Mouse (Mus musculus): Measurements from ENCODE around the gene Cd247. TPM values are rescaled to one million over a fixed set of nuclear protein-coding genes. Genes with fewer than 3 reads are reported as not detected.

Gene Cd247
- polyA plus RNA-seq, 1 experiment = not detected

DNA sequence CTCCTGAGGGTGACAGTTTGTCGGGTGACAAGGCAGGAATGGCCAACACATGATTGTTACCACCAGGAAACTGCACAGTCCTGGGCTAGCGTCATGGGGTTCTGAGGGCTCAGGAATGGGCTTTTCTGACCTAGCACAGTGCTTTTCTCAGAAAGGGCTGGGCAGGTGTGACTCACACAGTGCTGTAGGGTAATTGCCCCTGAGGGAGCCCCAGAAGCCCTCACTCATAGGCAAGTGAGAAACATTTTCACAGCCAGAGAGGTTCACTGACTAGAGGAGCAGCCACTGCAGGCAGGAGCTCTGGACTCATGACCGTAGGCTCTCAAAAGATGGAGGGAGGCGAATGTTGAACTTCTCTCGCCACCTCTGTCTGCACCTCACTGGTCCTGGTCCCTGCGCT is 1.5 kb downstream of the Cd247 start:
- no peak overlapping the region for H3ac ChIP-seq (ENCODE audit: control insufficient read depth, insufficient read length)
- TF ChIP-seq MYOD1 (IDR thresholded peaks at IDR 0.05; ENCODE audit: control insufficient read depth in 1 of 3, insufficient read length in 2 of 3, low read depth in 2 of 3) (no peak), MAX (IDR thresholded peaks at IDR 0.05; ENCODE audit: low read depth) (no peak), CEBPB (IDR thresholded peaks at IDR 0.05; ENCODE audit: insufficient read depth, poor library complexity, severe bottlenecking) (no peak), REST (IDR thresholded peaks at IDR 0.05; ENCODE audit: insufficient read depth, insufficient read length) (no peak), MYOG (IDR thresholded peaks at IDR 0.05; ENCODE audit: control insufficient read depth in 1 of 3, insufficient read depth in 1 of 3, insufficient read length in 2 of 3, low read depth in 2 of 3) (no peak), E2F4 (IDR thresholded peaks at IDR 0.05; ENCODE audit: insufficient read depth) (no peak), POLR2A (IDR thresholded peaks at IDR 0.05; ENCODE audit: insufficient read length, low read depth) (no peak), USF1 (IDR thresholded peaks at IDR 0.05; ENCODE audit: low read depth) (no peak), TCF12 (IDR thresholded peaks at IDR 0.05; ENCODE audit: insufficient read depth, poor library complexity, severe bottlenecking) (no peak), SRF (IDR thresholded peaks at IDR 0.05; ENCODE audit: control insufficient read depth, insufficient read length, low read depth) (no peak), TCF3 (IDR thresholded peaks at IDR 0.05; ENCODE audit: insufficient read length, low read depth) (no peak), POLR2AphosphoS2 (IDR thresholded peaks at IDR 0.05; ENCODE audit: insufficient read length, low read depth) (no peak)
- no peak overlapping the region for H3K4me2 ChIP-seq (ENCODE audit: low read depth)
- H3K27me3 ChIP-seq (ENCODE audit: control insufficient read depth, insufficient read depth, insufficient read length) = no peaks in the 10 kb centered on the region
- H3K4me3 ChIP-seq = no peak overlapping the region
- no peaks in the 10 kb centered on the region for H3K79me2 ChIP-seq (ENCODE audit: control insufficient read depth, insufficient read depth)
- H3K36me3 ChIP-seq (ENCODE audit: control insufficient read depth, insufficient read depth) = no peaks in the 10 kb centered on the region

DNA sequence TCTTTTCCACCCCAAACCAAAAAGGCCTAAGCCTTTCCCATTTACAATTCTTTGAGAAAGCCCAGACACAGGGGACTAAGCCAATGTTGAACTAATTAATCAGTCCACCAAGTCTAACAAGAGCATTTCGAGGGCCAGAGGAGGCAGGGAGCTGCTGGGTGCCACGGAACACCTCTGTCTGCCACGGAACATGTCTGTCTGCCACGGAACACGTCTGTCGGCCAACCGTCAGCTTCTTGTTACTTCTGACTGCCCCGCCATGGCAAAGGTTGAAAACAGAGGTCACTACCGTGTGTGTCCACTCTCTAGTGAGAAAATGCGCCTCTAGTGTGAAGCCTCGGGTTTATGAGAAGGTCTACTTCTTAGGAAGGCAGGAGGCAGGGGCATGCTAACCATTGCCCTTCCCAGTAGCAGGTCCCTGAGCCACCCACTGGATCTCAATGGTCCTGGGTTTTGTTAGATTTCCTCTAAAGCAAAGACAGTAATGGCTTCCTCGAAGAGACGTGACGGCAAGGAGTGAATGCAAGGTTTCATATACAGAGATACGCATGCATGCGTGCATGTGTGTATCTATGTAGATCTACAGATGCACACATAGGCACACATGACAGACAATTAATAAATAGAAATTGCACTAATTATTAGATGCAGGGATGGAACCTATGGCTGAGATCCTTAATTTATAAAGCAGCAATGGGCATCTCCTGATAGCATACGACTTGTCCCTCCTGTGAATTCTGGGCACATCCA is 2.2 kb downstream of the Cd247 start:
- Histone ChIP-seq H3K79me2 (ENCODE audit: control insufficient read depth, insufficient read depth) (no peaks in the 10 kb centered on the region), H3ac (ENCODE audit: control insufficient read depth, insufficient read length) (no peak overlapping the region), H3K36me3 (ENCODE audit: control insufficient read depth, insufficient read depth) (no peaks in the 10 kb centered on the region), H3K4me3 (no peak overlapping the region), H3K27me3 (ENCODE audit: control insufficient read depth, insufficient read depth, insufficient read length) (no peaks in the 10 kb centered on the region), H3K4me2 (ENCODE audit: low read depth) (no peak overlapping the region)
- no peak for TF ChIP-seq TCF12 (IDR thresholded peaks at IDR 0.05; ENCODE audit: insufficient read depth, poor library complexity, severe bottlenecking)
- no peak for TF ChIP-seq CEBPB (IDR thresholded peaks at IDR 0.05; ENCODE audit: insufficient read depth, poor library complexity, severe bottlenecking)
- TF ChIP-seq MAX (IDR thresholded peaks at IDR 0.05; ENCODE audit: low read depth) = no peak
- no peak for TF ChIP-seq POLR2AphosphoS2 (IDR thresholded peaks at IDR 0.05; ENCODE audit: insufficient read length, low read depth)
- no peak for TF ChIP-seq SRF (IDR thresholded peaks at IDR 0.05; ENCODE audit: control insufficient read depth, insufficient read length, low read depth)
- no peak for TF ChIP-seq TCF3 (IDR thresholded peaks at IDR 0.05; ENCODE audit: insufficient read length, low read depth)
- TF ChIP-seq E2F4 (IDR thresholded peaks at IDR 0.05; ENCODE audit: insufficient read depth) = no peak
- no peak for TF ChIP-seq MYOG (IDR thresholded peaks at IDR 0.05; ENCODE audit: control insufficient read depth in 1 of 3, insufficient read depth in 1 of 3, insufficient read length in 2 of 3, low read depth in 2 of 3)
- TF ChIP-seq REST (IDR thresholded peaks at IDR 0.05; ENCODE audit: insufficient read depth, insufficient read length) = no peak
- TF ChIP-seq USF1 (IDR thresholded peaks at IDR 0.05; ENCODE audit: low read depth) = no peak
- no peak for TF ChIP-seq MYOD1 (IDR thresholded peaks at IDR 0.05; ENCODE audit: control insufficient read depth in 1 of 3, insufficient read length in 2 of 3, low read depth in 2 of 3)

DNA sequence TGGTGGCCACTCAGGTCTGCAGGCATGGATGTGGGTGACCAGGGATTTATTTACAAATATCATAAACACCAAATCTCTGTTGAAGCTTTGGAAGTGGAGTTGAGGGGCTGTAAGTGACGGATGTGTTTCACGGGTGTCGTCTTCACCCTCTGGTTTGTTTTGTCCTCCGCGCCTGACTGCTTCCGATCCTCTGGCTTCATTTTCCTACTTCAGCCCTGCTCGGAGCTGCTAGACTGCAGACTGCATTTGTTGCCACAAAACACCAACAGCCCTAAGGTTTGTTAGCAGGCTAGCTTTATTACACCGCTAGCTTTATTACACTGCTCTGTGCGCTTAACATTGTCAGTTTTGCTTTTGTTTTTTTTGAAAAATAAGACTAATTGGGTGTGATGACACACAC is 2.9 kb downstream of the Cd247 start:
- no peaks in the 10 kb centered on the region for H3K36me3 ChIP-seq (ENCODE audit: control insufficient read depth, insufficient read depth)
- no peaks in the 10 kb centered on the region for H3K79me2 ChIP-seq (ENCODE audit: control insufficient read depth, insufficient read depth)
- no peak overlapping the region for H3K4me2 ChIP-seq (ENCODE audit: low read depth)
- H3K27me3 ChIP-seq (ENCODE audit: control insufficient read depth, insufficient read depth, insufficient read length) = no peaks in the 10 kb centered on the region
- H3ac ChIP-seq (ENCODE audit: control insufficient read depth, insufficient read length) = no peak overlapping the region
- no peak for TF ChIP-seq SRF (IDR thresholded peaks at IDR 0.05; ENCODE audit: control insufficient read depth, insufficient read length, low read depth)
- TF ChIP-seq CEBPB (IDR thresholded peaks at IDR 0.05; ENCODE audit: insufficient read depth, poor library complexity, severe bottlenecking) = no peak
- TF ChIP-seq MAX (IDR thresholded peaks at IDR 0.05; ENCODE audit: low read depth) = no peak
- no peak for TF ChIP-seq E2F4 (IDR thresholded peaks at IDR 0.05; ENCODE audit: insufficient read depth)
- TF ChIP-seq POLR2A (IDR thresholded peaks at IDR 0.05; ENCODE audit: insufficient read length, low read depth) = no peak
- no peak for TF ChIP-seq TCF3 (IDR thresholded peaks at IDR 0.05; ENCODE audit: insufficient read length, low read depth)
- TF ChIP-seq TCF12 (IDR thresholded peaks at IDR 0.05; ENCODE audit: insufficient read depth, poor library complexity, severe bottlenecking) = no peak
- TF ChIP-seq MYOG (IDR thresholded peaks at IDR 0.05; ENCODE audit: control insufficient read depth in 1 of 3, insufficient read depth in 1 of 3, insufficient read length in 2 of 3, low read depth in 2 of 3) = no peak
- no peak for TF ChIP-seq USF1 (IDR thresholded peaks at IDR 0.05; ENCODE audit: low read depth)
- no peak for TF ChIP-seq POLR2AphosphoS2 (IDR thresholded peaks at IDR 0.05; ENCODE audit: insufficient read length, low read depth)
- no peak overlapping the region for H3K4me3 ChIP-seq

DNA sequence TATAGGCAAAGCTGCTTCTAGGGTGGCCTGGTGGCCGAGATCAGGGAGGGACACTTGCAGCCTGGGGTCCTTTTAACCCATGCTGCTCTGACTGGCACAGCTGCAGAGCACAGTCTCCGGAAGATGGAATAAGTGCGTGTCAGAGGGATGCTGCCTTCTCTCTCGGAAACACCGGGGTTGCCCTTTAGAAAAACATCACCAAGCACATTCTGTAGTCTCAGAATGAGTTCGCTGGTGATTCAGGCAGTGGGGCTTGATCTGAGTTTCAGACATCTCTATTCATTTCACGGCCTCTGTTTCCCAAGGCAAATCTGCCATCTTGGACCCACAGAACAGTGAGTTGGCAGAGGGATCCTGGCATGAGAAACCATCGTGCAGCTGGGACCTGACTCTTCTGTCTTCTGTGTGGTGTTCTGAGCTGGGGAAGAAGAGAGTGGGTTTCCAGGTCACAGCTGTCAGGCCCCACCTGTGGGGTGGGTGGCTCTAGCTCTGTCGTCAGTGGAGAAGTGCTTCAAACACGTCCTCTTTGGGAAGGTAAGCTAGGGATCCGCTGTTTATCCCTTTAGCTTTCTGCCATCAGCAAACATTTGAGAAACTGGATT is 13.3 kb downstream of the Cd247 start:
- no peak overlapping the region for H3K4me2 ChIP-seq (ENCODE audit: low read depth)
- no peak overlapping the region for H3K4me3 ChIP-seq
- H3ac ChIP-seq (ENCODE audit: control insufficient read depth, insufficient read length) = no peak overlapping the region
- no peaks in the 10 kb centered on the region for H3K36me3 ChIP-seq (ENCODE audit: control insufficient read depth, insufficient read depth)
- no peaks in the 10 kb centered on the region for H3K27me3 ChIP-seq (ENCODE audit: control insufficient read depth, insufficient read depth, insufficient read length)
- no peaks in the 10 kb centered on the region for H3K79me2 ChIP-seq (ENCODE audit: control insufficient read depth, insufficient read depth)
- TF ChIP-seq TCF12 (IDR thresholded peaks at IDR 0.05; ENCODE audit: insufficient read depth, poor library complexity, severe bottlenecking) = no peak

DNA sequence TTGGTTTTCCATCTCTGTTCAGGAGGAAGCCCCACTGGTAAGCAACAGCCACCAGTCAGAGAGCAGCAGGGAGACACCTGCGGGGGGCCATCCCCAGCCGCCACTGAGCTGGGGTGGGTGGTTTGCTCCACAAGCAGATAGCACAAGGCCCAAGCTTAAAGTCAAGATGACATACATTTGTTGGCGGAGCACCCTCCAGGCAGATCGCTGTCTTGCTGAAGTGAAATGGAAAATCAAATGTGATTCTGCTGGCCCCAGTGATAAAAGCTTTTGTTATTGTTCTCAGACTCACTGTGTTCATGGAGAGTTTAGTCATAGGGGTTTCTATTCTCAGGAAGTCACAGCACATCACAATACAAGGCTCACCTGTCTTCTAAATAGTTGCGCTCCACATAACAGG is 14.6 kb downstream of the Cd247 start:
- no peaks in the 10 kb centered on the region for H3K27me3 ChIP-seq (ENCODE audit: control insufficient read depth, insufficient read depth, insufficient read length)
- no peaks in the 10 kb centered on the region for H3K36me3 ChIP-seq (ENCODE audit: control insufficient read depth, insufficient read depth)
- no peak overlapping the region for H3K4me3 ChIP-seq
- H3K79me2 ChIP-seq (ENCODE audit: control insufficient read depth, insufficient read depth) = no peaks in the 10 kb centered on the region
- H3K4me2 ChIP-seq (ENCODE audit: low read depth) = no peak overlapping the region
- TF ChIP-seq TCF3 (IDR thresholded peaks at IDR 0.05; ENCODE audit: insufficient read length, low read depth) (no peak), SRF (IDR thresholded peaks at IDR 0.05; ENCODE audit: control insufficient read depth, insufficient read length, low read depth) (no peak), CEBPB (IDR thresholded peaks at IDR 0.05; ENCODE audit: insufficient read depth, poor library complexity, severe bottlenecking) (no peak), POLR2AphosphoS2 (IDR thresholded peaks at IDR 0.05; ENCODE audit: insufficient read length, low read depth) (no peak)
- H3ac ChIP-seq (ENCODE audit: control insufficient read depth, insufficient read length) = no peak overlapping the region
